Mouse (Mus musculus) monocyte, adult 2 months (primary cell): ENCODE results near the gene Vmn1r53.
"Not testable (repeated sequence)": the region's sequence is repeated elsewhere in the genome, so short reads cannot be mapped to it uniquely, and the experiment has no call there.

ENCODE experiments used
- DNase-seq, 2 experiments: peaks; one replicate each; pipeline ENCODE4 v3.0.0; 2022; ENCODE audit warnings: low spot score in 2 of 2, low read depth in 1 of 2

Vmn1r53 gene

GRCm38 (mm10) chr6:90224338-90224737 is at the start of gene Vmn1r53:
Gene Vmn1r53, minus strand, starts transcription at chr6:90224438.
- no peak for DNase-seq

- DNase-seq = no peak
Measured at GRCm38 (mm10) chr6:90246000-90246399, 21.8 kb upstream of the Vmn1r53 start, which contains the start of gene Vmn1r54. Gene Vmn1r54, plus strand, starts transcription at chr6:90246300.

DNA sequence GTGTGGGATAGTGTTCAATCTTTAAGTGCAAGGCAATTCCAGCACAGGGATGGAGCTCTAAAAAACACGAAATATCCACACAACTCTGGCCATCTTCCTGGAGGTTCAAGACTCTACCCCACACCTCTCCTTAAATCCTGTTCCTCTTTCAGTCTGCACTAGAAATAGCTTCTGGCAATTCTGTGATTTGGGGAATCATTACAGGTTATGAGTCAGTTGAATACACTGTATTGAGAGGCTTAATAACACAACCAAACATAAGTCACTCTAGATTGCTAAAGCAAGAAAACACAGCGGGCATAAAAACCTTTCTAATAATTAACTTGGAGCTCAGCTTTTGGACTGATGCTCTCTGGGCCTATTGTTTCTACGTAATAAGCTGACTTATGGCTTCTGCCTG is 19.8 kb upstream of the Vmn1r53 start:
- no peak for DNase-seq

GRCm38 (mm10) chr6:90232681-90233080 is 8.4 kb upstream of the Vmn1r53 start:
- no peak for DNase-seq

DNA sequence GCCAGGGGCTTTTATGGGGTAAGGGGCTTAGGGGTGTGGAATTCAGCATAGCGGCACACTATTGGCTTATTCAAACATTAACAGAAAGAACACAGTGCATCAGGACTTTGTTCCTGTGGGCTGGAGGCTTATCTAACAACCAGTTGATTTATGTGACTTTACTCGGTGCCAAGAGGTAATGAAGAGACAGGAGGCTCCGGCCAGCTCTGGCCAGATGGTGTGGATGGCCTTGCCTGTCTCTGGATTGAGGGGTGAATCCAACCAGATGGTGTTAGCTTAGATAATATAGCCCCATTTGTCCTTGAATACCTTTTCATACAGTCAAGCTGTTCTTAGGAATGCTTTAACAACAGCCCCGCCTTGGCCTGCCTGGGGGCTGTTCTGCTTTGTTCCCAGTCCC is 7.9 kb upstream of the Vmn1r53 start:
- not testable (repeated sequence) for DNase-seq

GRCm38 (mm10) chr6:90202493-90202892 is 21.7 kb downstream of the Vmn1r53 start, which contains the start of gene V1ra8:
Gene V1ra8, plus strand, starts transcription at chr6:90202793.
- not testable (repeated sequence) for DNase-seq

- no peak for DNase-seq
Measured at GRCm38 (mm10) chr6:90174508-90174907, 49.7 kb downstream of the Vmn1r53 start, which contains the start of gene Vmn1r52. Gene Vmn1r52, plus strand, starts transcription at chr6:90174808.
